Mouse (Mus musculus): Measurements from ENCODE around the gene Aff4. TPM values are rescaled to one million over a fixed set of nuclear protein-coding genes. Genes with fewer than 3 reads are reported as not detected.
A peak's percentile ranks its signal among the peaks of the same experiment; 100 is the strongest.

The Aff4 gene
- total and polyA plus RNA-seq, 3 experiments, result 4.5 to 246 (median 86.2) TPM

GRCm38 (mm10) chr11:53450070-53450705 lies 99.6 kb downstream of the Aff4 start:
- H3K4me3 ChIP-seq (ENCODE audit: low read depth, low read length), result no peak overlapping the region
- peaks cover 55% of the 10 kb centered on the region for H3K27me3 ChIP-seq (ENCODE audit: insufficient read depth, low read length)
- TF ChIP-seq POLR2AphosphoS5 (IDR thresholded peaks at IDR 0.05; ENCODE audit: insufficient replicate concordance, low read depth, low read length) (no peak), GATA2 (IDR thresholded peaks at IDR 0.05; ENCODE audit: borderline replicate concordance, low read depth, low read length) (no peak), TAL1 (conservative IDR thresholded peaks at IDR 0.05; ENCODE audit: low read depth, low read length) (no peak), GATA1 (IDR thresholded peaks at IDR 0.05; ENCODE audit: borderline replicate concordance, low read length) (no peak), CTCF (IDR thresholded peaks at IDR 0.05; ENCODE audit: low read depth, low read length) (no peak)
- no peak for ATAC-seq (ENCODE audit: extremely low read depth, insufficient number of reproducible peaks, low FRiP score, poor library complexity, severe bottlenecking)
- no peaks in the 10 kb centered on the region for H3K36me3 ChIP-seq (replicated peaks)
- peaks cover 3% of the 10 kb centered on the region; the same call in 1 of the 2 replicates for H3K4me1 ChIP-seq (ENCODE audit: insufficient read depth, low read depth, low read length)
- DNase-seq (ENCODE audit: low spot score), result no peak
- H3K9me3 ChIP-seq (replicated peaks), result no peaks in the 10 kb centered on the region

- H3K9me3 ChIP-seq (replicated peaks), result no peaks in the 10 kb centered on the region
- no peak for ATAC-seq (ENCODE audit: extremely low read depth, insufficient number of reproducible peaks, low FRiP score, poor library complexity, severe bottlenecking)
- peaks cover 63% of the 10 kb centered on the region for H3K27me3 ChIP-seq (ENCODE audit: insufficient read depth, low read length)
These were observed 100.7 kb downstream of the Aff4 start for GRCm38 (mm10) chr11:53451361-53451760.

DNA sequence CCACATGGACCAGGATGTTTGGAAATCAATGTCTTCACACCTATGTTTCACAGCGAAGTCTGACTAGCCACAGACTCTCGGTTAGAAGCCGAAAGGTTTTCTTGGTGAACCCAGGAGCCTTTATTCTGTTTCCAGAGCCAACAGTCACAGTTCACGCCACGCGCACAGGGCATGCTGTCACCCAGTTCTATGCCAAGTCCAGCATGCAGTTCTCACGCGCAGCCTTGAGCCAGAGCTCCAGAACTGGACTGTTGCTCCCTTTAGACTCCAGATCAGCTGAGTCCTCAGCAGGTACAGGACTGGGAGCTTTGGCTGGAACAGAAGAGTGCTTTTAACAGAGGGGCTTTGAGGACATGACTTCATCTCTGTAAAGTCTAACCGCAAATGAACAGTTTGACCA lies 101.8 kb downstream of the Aff4 start:
- TF ChIP-seq GATA2 (IDR thresholded peaks at IDR 0.05; ENCODE audit: borderline replicate concordance, low read depth, low read length), result no peak
- Histone ChIP-seq H3K4me1 (ENCODE audit: insufficient read depth, low read depth, low read length) (peaks cover 12% of the 10 kb centered on the region), H3K9me3 (replicated peaks) (no peaks in the 10 kb centered on the region; the same call in 1 of the 2 replicates), H3K4me3 (ENCODE audit: low read depth, low read length) (no peak overlapping the region), H3K27me3 (ENCODE audit: insufficient read depth, low read length) (peaks cover 73% of the 10 kb centered on the region), H3K36me3 (replicated peaks) (no peaks in the 10 kb centered on the region)
- DNase-seq (ENCODE audit: low spot score), result no peak
- ATAC-seq (ENCODE audit: extremely low read depth, insufficient number of reproducible peaks, low FRiP score, poor library complexity, severe bottlenecking), result no peak

More at GRCm38 (mm10) chr11:53451361-53451760, 100.7 kb downstream of the Aff4 start:
- no peak for DNase-seq (ENCODE audit: low spot score)
- Histone ChIP-seq H3K4me1 (ENCODE audit: insufficient read depth, low read depth, low read length) (peaks cover 3% of the 10 kb centered on the region; the same call in 1 of the 2 replicates), H3K36me3 (replicated peaks) (no peaks in the 10 kb centered on the region), H3K4me3 (ENCODE audit: low read depth, low read length) (no peak overlapping the region)
- TF ChIP-seq TAL1 (conservative IDR thresholded peaks at IDR 0.05; ENCODE audit: low read depth, low read length), result no peak
- no peak for TF ChIP-seq CTCF (IDR thresholded peaks at IDR 0.05; ENCODE audit: low read depth, low read length)
- no peak for TF ChIP-seq GATA2 (IDR thresholded peaks at IDR 0.05; ENCODE audit: borderline replicate concordance, low read depth, low read length)
- TF ChIP-seq GATA1 (IDR thresholded peaks at IDR 0.05; ENCODE audit: borderline replicate concordance, low read length), result no peak
- no peak for TF ChIP-seq POLR2AphosphoS5 (IDR thresholded peaks at IDR 0.05; ENCODE audit: insufficient replicate concordance, low read depth, low read length)

GRCm38 (mm10) chr11:53453031-53453430 lies 102.4 kb downstream of the Aff4 start:
- ATAC-seq (ENCODE audit: extremely low read depth, insufficient number of reproducible peaks, low FRiP score, poor library complexity, severe bottlenecking) (no peak), DNase-seq (ENCODE audit: low spot score) (no peak)
- Histone ChIP-seq H3K27me3 (ENCODE audit: insufficient read depth, low read length) (peaks cover 79% of the 10 kb centered on the region), H3K9me3 (replicated peaks) (no peaks in the 10 kb centered on the region; the same call in 1 of the 2 replicates), H3K4me3 (ENCODE audit: low read depth, low read length) (no peak overlapping the region), H3K36me3 (replicated peaks) (no peaks in the 10 kb centered on the region), H3K4me1 (ENCODE audit: insufficient read depth, low read depth, low read length) (peaks cover 13% of the 10 kb centered on the region)
- TF ChIP-seq GATA2 (IDR thresholded peaks at IDR 0.05; ENCODE audit: borderline replicate concordance, low read depth, low read length) (no peak), POLR2AphosphoS5 (IDR thresholded peaks at IDR 0.05; ENCODE audit: insufficient replicate concordance, low read depth, low read length) (no peak), GATA1 (IDR thresholded peaks at IDR 0.05; ENCODE audit: borderline replicate concordance, low read length) (no peak), TAL1 (conservative IDR thresholded peaks at IDR 0.05; ENCODE audit: low read depth, low read length) (no peak), CTCF (IDR thresholded peaks at IDR 0.05; ENCODE audit: low read depth, low read length) (no peak)

- TF ChIP-seq GATA2 (IDR thresholded peaks at IDR 0.05; ENCODE audit: borderline replicate concordance, low read depth, low read length) (no peak), POLR2AphosphoS5 (IDR thresholded peaks at IDR 0.05; ENCODE audit: insufficient replicate concordance, low read depth, low read length) (no peak), CTCF (IDR thresholded peaks at IDR 0.05; ENCODE audit: low read depth, low read length) (no peak), GATA1 (IDR thresholded peaks at IDR 0.05; ENCODE audit: borderline replicate concordance, low read length) (no peak), TAL1 (conservative IDR thresholded peaks at IDR 0.05; ENCODE audit: low read depth, low read length) (no peak)
- no peaks in the 10 kb centered on the region; the same call in 1 of the 2 replicates for H3K9me3 ChIP-seq (replicated peaks)
- no peak for DNase-seq (ENCODE audit: low spot score)
- H3K4me1 ChIP-seq (ENCODE audit: insufficient read depth, low read depth, low read length), result peaks cover 18% of the 10 kb centered on the region
- H3K4me3 ChIP-seq (ENCODE audit: low read depth, low read length), result peak within 1 kb of the TSS; percentile 65
- H3K36me3 ChIP-seq (replicated peaks), result no peaks in the 10 kb centered on the region
- ATAC-seq (ENCODE audit: extremely low read depth, insufficient number of reproducible peaks, low FRiP score, poor library complexity, severe bottlenecking), result no peak
- H3K27me3 ChIP-seq (ENCODE audit: insufficient read depth, low read length), result peaks cover 70% of the 10 kb centered on the region
These were observed 106.1 kb downstream of the Aff4 start, which contains the start of the genes Gm10447 and Shroom1 for GRCm38 (mm10) chr11:53456474-53457371. Gm10447 (minus strand) TSS chr11:53457110. Shroom1 (plus strand) TSS chr11:53457205.

- H3K4me3 ChIP-seq (ENCODE audit: low read depth, low read length), result peak overlapping the region; percentile 65
These were observed 106.8 kb downstream of the Aff4 start for GRCm38 (mm10) chr11:53457372-53457954.

More at GRCm38 (mm10) chr11:53457372-53457954, 106.8 kb downstream of the Aff4 start:
- no peak for TF ChIP-seq CTCF (IDR thresholded peaks at IDR 0.05; ENCODE audit: low read depth, low read length)
- no peak for TF ChIP-seq GATA2 (IDR thresholded peaks at IDR 0.05; ENCODE audit: borderline replicate concordance, low read depth, low read length)
- TF ChIP-seq TAL1 (conservative IDR thresholded peaks at IDR 0.05; ENCODE audit: low read depth, low read length), result no peak
- no peak for TF ChIP-seq GATA1 (IDR thresholded peaks at IDR 0.05; ENCODE audit: borderline replicate concordance, low read length)
- TF ChIP-seq POLR2AphosphoS5 (IDR thresholded peaks at IDR 0.05; ENCODE audit: insufficient replicate concordance, low read depth, low read length), result no peak
- Histone ChIP-seq H3K27me3 (ENCODE audit: insufficient read depth, low read length) (peaks cover 64% of the 10 kb centered on the region), H3K36me3 (replicated peaks) (no peaks in the 10 kb centered on the region), H3K9me3 (replicated peaks) (no peaks in the 10 kb centered on the region; the same call in 1 of the 2 replicates), H3K4me1 (ENCODE audit: insufficient read depth, low read depth, low read length) (peaks cover 23% of the 10 kb centered on the region)
- ATAC-seq (ENCODE audit: extremely low read depth, insufficient number of reproducible peaks, low FRiP score, poor library complexity, severe bottlenecking) (no peak), DNase-seq (ENCODE audit: low spot score) (no peak)

Data from G1E (cell line).